Mouse (Mus musculus) neural tube, embryonic 14.5 days (tissue): Measurements from ENCODE around the gene Zfp652. TPM values are rescaled to one million over a fixed set of nuclear protein-coding genes. Genes with fewer than 3 reads are reported as not detected.

Source experiments
- ATAC-seq: fragments of 200-750 bp; cut with Nextera tagmentation; 2 replicates; pipeline ENCODE4 v1.8.0; 2017; ENCODE audit warnings: low read depth, mild to moderate bottlenecking, moderate TSS enrichment, moderate library complexity
- H3K27ac ChIP-seq: fragments of 300-500 bp; sonication (generic); 2 replicates; pipeline ENCODE4 v1.5.1; 2014; ENCODE audit warnings: low read depth, mild to moderate bottlenecking, control low read depth, low read length, moderate library complexity, mixed read lengths
- H3K27me3 ChIP-seq: fragments of 300-500 bp; sonication (generic); 2 replicates; pipeline ENCODE4 v1.6.1; 2014; ENCODE audit warnings: low read length; ENCODE audit not compliant: control insufficient read depth, insufficient read depth
- H3K36me3 ChIP-seq: fragments of 300-500 bp; sonication (generic); 2 replicates; pipeline ENCODE4 v1.6.1; 2014; ENCODE audit warnings: low read length, mixed read lengths; ENCODE audit not compliant: control insufficient read depth, insufficient read depth
- H3K4me1 ChIP-seq: fragments of 300-500 bp; sonication (generic); 2 replicates; pipeline ENCODE4 v1.6.1; 2014; ENCODE audit warnings: low read length; ENCODE audit not compliant: control insufficient read depth, insufficient read depth
- H3K4me2 ChIP-seq: fragments of 300-500 bp; sonication (generic); 2 replicates; pipeline ENCODE4 v1.6.1; 2014; ENCODE audit warnings: mild to moderate bottlenecking, low read depth, low read length, control low read depth
- H3K4me3 ChIP-seq: fragments of 300-500 bp; sonication (generic); 2 replicates; pipeline ENCODE4 v1.5.1; 2014; ENCODE audit warnings: low read depth, low read length, control low read depth, mixed read lengths
- H3K9ac ChIP-seq: fragments of 300-500 bp; sonication (generic); replicated peaks from 2 replicates; pipeline ENCODE4 v1.6.1; 2014; ENCODE audit warnings: low read depth, mild to moderate bottlenecking, control low read depth, low read length, mixed read lengths
- H3K9me3 ChIP-seq: fragments of 300-500 bp; sonication (generic); 2 replicates; pipeline ENCODE4 v1.6.1; 2016; ENCODE audit warnings: low read length; ENCODE audit not compliant: control insufficient read depth
- WGBS: fragments of 180-500 bp; shearing (Covaris S2); extraction: QIAGEN DNeasy Blood & Tissue Kit; methylation state at CpG from one replicate; pipeline ENCODE4 v1.1.7; 2014; 5-methylcytosine and 5-hydroxymethylcytosine counted together
- polyA plus RNA-seq: library from polyadenylated mRNA; unstranded; fragments of >200 nt; fragmentation: Nextera tagmentation; extraction: Ambion mirVana; gene quantifications from 2 replicates; pipeline ENCODE4 v1.2.1, GENCODE M21; 2014

The Zfp652 gene
- polyA plus RNA-seq, 1 experiment from 2014 or later: 12.9 TPM

DNA sequence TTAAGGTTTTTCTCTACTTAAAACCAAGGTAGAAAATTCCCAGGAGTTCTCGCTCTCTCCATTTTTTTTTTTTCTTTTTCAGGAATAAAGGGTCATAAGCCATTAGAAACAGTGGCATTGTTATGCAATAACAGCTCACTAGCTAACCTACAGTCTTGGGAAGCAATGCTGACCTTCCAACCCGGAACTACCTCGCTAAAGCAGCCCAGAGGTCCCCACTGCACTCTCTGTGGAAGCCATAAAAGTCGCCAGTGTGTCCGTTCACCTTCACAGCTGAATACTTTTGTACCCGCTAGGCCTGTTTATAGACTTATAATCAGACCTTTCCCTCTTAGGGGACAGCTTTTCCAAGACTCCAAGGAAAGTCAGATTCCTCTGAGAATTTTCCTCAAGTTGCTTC is 55.8 kb downstream of the Zfp652 start:
- Histone ChIP-seq H3K27me3 (no peaks in the 10 kb centered on the region), H3K4me1 (no peaks in the 10 kb centered on the region), H3K4me2 (no peak overlapping the region), H3K9me3 (no peaks in the 10 kb centered on the region), H3K36me3 (no peaks in the 10 kb centered on the region; the same call in 1 of the 2 replicates), H3K27ac (no peak overlapping the region), H3K4me3 (no peak overlapping the region), H3K9ac (no peak overlapping the region)
- ATAC-seq: no peak
- 69% methylated on average over 6 of the region's 6 CpGs for WGBS

DNA sequence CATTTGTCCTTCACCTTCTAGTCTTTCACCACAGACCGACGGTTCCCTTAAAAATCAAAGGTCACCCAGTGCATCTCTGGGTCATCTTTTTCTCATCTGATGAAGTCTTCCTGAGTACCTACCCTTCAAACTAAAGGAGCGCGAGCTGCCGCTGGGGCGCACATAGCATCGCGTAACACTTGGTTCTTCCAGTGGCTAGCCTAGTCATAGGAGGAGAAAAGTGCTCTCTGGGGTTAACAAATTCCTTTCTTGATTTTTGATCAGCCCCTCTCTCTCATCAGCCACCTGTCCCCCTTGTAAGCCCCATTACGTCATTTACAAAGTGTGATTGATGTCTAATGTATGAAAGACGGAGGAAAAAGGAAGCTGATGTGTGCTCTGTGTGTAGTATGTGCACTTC is 56.7 kb downstream of the Zfp652 start:
- WGBS: 92% methylated on average over 10 of the region's 10 CpGs
- H3K4me3 ChIP-seq: no peak overlapping the region
- H3K27me3 ChIP-seq: no peaks in the 10 kb centered on the region
- H3K27ac ChIP-seq: no peak overlapping the region
- no peaks in the 10 kb centered on the region for H3K4me1 ChIP-seq
- H3K36me3 ChIP-seq: no peaks in the 10 kb centered on the region; the same call in 1 of the 2 replicates
- no peaks in the 10 kb centered on the region for H3K9me3 ChIP-seq
- no peak overlapping the region for H3K9ac ChIP-seq
- no peak overlapping the region for H3K4me2 ChIP-seq
- no peak for ATAC-seq

DNA sequence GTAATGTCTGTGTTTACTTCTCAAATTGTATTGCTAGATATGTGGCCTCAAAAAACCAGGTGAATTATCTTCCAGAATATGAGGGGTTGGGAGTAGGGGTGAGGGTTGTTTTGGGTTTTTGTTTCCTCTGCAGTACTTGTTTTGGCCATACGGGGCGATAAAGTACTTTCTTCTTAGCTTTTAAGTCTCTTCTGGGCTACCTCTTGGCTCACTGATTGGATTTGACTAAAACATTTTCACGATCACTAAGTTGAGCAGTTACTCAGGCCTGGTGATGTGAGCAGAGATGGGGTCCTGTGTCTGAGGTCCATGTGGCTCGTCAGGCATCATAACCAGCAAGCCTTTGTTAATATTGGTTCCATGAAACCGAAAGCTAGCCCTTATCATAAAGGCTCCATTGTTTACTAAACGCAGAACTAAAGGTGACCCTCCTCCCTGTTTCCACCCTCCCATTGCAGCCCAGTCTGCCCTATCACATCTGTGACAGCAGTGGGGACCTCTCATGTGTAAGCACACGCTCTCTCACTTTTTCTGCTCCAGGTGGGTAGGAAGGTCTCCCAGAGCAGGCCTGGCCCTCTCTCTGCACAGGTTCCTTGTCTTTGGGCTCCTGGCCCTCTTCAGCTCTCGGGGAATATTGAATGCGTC is 58.4 kb downstream of the Zfp652 start:
- H3K9me3 ChIP-seq: no peaks in the 10 kb centered on the region
- H3K36me3 ChIP-seq: no peaks in the 10 kb centered on the region
- no peak for ATAC-seq
- no peaks in the 10 kb centered on the region for H3K4me1 ChIP-seq
- no peak overlapping the region for H3K4me3 ChIP-seq
- H3K27ac ChIP-seq: no peak overlapping the region
- H3K27me3 ChIP-seq: no peaks in the 10 kb centered on the region
- 64% methylated on average over 9 of the region's 9 CpGs for WGBS
- no peak overlapping the region for H3K4me2 ChIP-seq
- H3K9ac ChIP-seq: no peak overlapping the region

DNA sequence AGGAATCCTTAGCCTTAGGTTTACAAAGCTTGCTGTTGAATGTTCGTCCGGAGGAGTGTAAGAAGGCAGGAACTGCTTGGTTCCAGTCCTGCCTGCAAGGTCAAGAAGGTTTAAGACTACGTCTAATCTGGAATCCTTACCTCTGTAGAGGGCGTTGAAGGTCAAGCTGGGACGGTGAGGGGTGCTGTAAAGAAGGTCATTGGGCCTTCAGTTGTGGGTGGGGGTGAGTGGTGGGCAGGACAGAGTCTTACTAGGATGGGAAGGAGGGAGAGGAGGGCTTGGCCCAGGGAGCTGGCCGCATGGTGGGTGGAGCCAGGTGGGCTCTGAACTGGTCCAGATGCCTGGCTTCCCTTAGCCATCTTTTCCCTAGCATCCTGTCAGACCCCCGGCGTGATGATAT is 59.2 kb downstream of the Zfp652 start:
- 87% methylated on average over 8 of the region's 8 CpGs for WGBS
- no peak for ATAC-seq
- Histone ChIP-seq H3K4me3 (no peak overlapping the region), H3K4me2 (no peak overlapping the region), H3K27me3 (no peaks in the 10 kb centered on the region), H3K9ac (no peak overlapping the region), H3K27ac (no peak overlapping the region), H3K9me3 (no peaks in the 10 kb centered on the region), H3K4me1 (no peaks in the 10 kb centered on the region), H3K36me3 (no peaks in the 10 kb centered on the region)

DNA sequence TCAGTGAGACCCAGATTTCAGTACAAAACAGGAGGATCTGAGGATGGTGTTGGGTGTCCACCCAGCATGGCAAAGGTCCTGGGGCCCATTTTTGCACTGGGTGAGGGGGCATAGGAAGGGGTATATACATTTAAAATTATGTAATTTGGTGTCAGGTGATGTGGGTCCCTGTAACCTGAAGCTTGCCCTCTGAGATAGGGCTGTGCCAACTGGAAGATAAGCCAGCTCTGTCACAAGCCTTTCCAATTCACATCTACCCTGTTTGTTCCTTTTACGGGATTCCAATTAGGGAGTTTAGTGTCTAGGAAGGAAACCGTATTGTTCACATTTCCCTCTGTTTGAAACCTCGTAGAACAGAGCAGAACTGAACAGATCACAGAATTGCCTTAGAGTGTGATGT is 60.8 kb downstream of the Zfp652 start:
- no peak overlapping the region for H3K4me3 ChIP-seq
- no peaks in the 10 kb centered on the region for H3K4me1 ChIP-seq
- 87% methylated on average over 3 of the region's 3 CpGs for WGBS
- H3K9ac ChIP-seq: no peak overlapping the region
- no peaks in the 10 kb centered on the region for H3K36me3 ChIP-seq
- H3K9me3 ChIP-seq: no peaks in the 10 kb centered on the region
- no peaks in the 10 kb centered on the region for H3K27me3 ChIP-seq
- no peak for ATAC-seq
- no peak overlapping the region for H3K4me2 ChIP-seq
- H3K27ac ChIP-seq: no peak overlapping the region

DNA sequence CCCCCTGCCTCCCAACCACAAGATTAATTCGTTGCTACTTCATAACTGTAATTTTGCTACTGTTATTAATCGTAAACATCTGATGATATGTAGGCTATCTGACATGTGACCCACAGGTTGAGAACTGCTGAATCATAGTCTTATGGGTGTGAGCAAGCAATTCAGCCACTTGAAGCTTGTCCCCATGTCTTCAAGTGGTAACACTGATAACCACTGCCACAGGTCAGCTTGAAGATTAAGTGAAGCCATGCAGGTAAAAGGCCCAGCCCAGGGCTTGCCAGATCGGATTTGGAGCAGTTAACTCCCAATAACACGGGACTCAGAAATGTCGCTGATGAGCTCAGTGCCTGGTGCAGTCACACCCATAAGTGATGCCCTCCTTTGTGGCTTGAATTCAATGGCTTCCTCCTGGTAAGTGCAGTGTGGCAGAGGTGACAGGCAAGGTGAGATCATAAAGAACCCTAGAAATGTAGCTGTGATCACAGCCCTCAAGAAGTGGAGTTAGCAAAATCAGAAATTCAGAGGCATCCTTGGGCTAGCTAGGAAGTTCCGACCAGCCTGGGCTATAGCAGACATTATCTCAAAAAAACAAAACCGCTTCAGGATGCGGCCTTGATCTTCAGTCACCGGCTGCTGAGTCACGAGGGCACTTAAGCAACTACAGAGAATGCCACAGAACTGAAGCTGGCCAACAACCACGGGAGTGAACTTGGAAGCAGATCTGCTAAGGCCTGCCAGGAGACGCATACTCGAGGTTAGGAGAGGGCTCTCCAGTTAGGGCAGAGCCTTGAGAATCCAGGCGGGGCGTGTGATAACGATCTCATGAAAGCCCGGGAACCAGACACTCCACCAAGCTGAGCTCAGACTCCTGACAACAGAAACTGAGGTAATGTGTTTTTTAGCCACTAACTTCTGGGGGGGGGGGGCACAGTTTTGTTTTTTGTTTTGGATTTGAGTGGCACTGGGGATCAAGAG is 65.1 kb downstream of the Zfp652 start:
- Histone ChIP-seq H3K27ac (no peak overlapping the region), H3K27me3 (no peaks in the 10 kb centered on the region), H3K9ac (no peak overlapping the region), H3K4me1 (no peaks in the 10 kb centered on the region), H3K36me3 (no peaks in the 10 kb centered on the region), H3K4me2 (no peak overlapping the region), H3K9me3 (no peaks in the 10 kb centered on the region), H3K4me3 (no peak overlapping the region)
- no peak for ATAC-seq
- 87% methylated on average over 17 of the region's 17 CpGs for WGBS

DNA sequence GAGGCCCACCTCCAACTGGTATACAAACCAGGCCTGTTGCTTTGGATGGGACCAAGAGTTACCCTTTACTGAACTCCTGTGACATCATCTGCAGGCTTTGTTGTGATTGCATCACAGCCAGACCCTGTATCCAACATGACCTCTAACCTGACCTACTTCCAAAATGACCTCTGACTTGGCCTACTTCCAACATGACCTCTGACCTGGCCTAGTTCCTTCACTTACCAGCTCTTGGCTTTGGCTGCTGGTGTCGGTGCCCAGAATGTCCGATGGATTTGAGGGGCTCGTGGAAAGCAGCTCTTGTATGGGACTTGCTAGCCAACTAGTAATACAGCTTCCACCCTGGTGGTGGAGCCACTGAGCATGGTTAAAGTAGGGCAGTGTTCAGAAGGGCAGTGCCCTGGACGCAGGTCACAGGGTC is 66.4 kb downstream of the Zfp652 start:
- H3K27ac ChIP-seq: no peak overlapping the region
- 76% methylated on average over 4 of the region's 4 CpGs for WGBS
- no peaks in the 10 kb centered on the region for H3K4me1 ChIP-seq
- no peaks in the 10 kb centered on the region for H3K36me3 ChIP-seq
- H3K27me3 ChIP-seq: no peaks in the 10 kb centered on the region
- no peak overlapping the region for H3K4me3 ChIP-seq
- ATAC-seq: no peak
- H3K9ac ChIP-seq: no peak overlapping the region
- H3K9me3 ChIP-seq: no peaks in the 10 kb centered on the region
- no peak overlapping the region for H3K4me2 ChIP-seq

DNA sequence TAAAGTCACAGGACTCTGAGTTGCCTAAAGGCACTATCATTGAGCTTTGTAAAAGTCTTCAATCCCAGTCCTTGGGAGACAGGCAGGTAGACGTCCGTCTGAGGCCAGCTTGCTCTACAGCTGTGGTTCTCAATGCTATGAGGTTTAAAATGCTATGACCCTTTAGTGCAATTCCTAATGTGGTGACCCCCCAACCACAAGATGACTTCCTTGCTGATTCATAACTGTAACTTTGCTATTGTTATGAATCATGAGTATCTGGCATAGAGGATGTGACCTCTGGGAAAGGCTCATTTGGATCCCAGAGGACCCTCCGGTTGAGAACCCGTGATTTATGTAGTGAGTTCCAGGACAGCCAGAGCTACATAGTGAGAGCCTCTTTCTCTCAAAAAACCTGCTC is 66.9 kb downstream of the Zfp652 start:
- H3K4me3 ChIP-seq: no peak overlapping the region
- H3K4me2 ChIP-seq: no peak overlapping the region
- H3K9ac ChIP-seq: no peak overlapping the region
- no peaks in the 10 kb centered on the region for H3K9me3 ChIP-seq
- no peaks in the 10 kb centered on the region for H3K27me3 ChIP-seq
- no peaks in the 10 kb centered on the region for H3K4me1 ChIP-seq
- H3K27ac ChIP-seq: no peak overlapping the region
- 87% methylated on average over 4 of the region's 4 CpGs for WGBS
- H3K36me3 ChIP-seq: no peaks in the 10 kb centered on the region
- ATAC-seq: no peak

DNA sequence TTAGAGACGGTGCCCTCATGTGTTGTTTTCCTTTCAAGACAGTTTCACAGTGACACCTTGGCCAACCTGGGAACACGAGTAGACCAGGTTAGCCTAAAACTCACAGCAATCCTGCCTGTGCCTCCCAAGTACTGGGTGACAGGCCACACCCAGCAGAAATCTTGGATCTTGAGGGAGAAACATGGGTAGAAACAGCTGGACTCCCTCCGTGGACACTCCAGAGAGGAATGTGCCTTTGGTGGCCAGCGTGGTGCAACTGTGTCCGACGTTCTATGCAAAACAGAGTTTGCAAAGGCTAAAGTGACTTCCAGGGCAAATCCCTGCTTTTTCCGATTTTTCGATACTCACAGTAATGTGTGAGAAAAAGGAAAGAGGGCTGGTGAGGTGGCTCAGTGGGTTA is 68.0 kb downstream of the Zfp652 start:
- Histone ChIP-seq H3K27ac (no peak overlapping the region), H3K4me3 (no peak overlapping the region), H3K9ac (no peak overlapping the region), H3K4me1 (no peaks in the 10 kb centered on the region), H3K27me3 (no peaks in the 10 kb centered on the region), H3K4me2 (no peak overlapping the region), H3K36me3 (no peaks in the 10 kb centered on the region), H3K9me3 (no peaks in the 10 kb centered on the region)
- ATAC-seq: no peak
- WGBS: 95% methylated on average over 8 of the region's 8 CpGs
